Mouse (Mus musculus) intestine, embryonic 15.5 days (tissue): ENCODE results near the gene Lrrc1. TPM values are rescaled to one million over a fixed set of nuclear protein-coding genes. Genes with fewer than 3 reads are reported as not detected.
A peak's percentile ranks its signal among the peaks of the same experiment; 100 is the strongest.

Source experiments
- ATAC-seq: fragments of 200-750 bp; cut with Nextera tagmentation; 2 replicates; pipeline ENCODE4 v1.8.0; 2017; ENCODE audit warnings: moderate TSS enrichment, moderate library complexity
- H3K27ac ChIP-seq: fragments of 300-500 bp; sonication (generic); 2 replicates; pipeline ENCODE4 v1.5.1; 2015; ENCODE audit warnings: mild to moderate bottlenecking, inconsistent platforms
- H3K27me3 ChIP-seq: fragments of 300-500 bp; sonication (generic); replicated peaks from 2 replicates; pipeline ENCODE4 v1.6.1; 2015; ENCODE audit warnings: inconsistent platforms
- H3K36me3 ChIP-seq: fragments of 300-500 bp; sonication (generic); 2 replicates; pipeline ENCODE4 v1.6.1; 2015; ENCODE audit warnings: inconsistent platforms
- H3K4me1 ChIP-seq: fragments of 300-500 bp; sonication (generic); replicated peaks from 2 replicates; pipeline ENCODE4 v1.6.1; 2015; ENCODE audit warnings: inconsistent platforms
- H3K4me2 ChIP-seq: fragments of 300-500 bp; sonication (generic); replicated peaks from 2 replicates; pipeline ENCODE4 v1.6.1; 2015; ENCODE audit warnings: mild to moderate bottlenecking, inconsistent platforms
- H3K4me3 ChIP-seq: fragments of 300-500 bp; sonication (generic); replicated peaks from 2 replicates; pipeline ENCODE4 v1.5.1; 2015; ENCODE audit warnings: inconsistent platforms
- H3K9ac ChIP-seq: fragments of 300-500 bp; sonication (generic); 2 replicates; pipeline ENCODE4 v1.6.1; 2015; ENCODE audit warnings: inconsistent platforms
- H3K9me3 ChIP-seq: fragments of 300-500 bp; sonication (generic); 2 replicates; pipeline ENCODE4 v1.6.1; 2016; ENCODE audit warnings: inconsistent platforms
- WGBS: fragments of 180-500 bp; shearing (Covaris S2); methylation state at CpG from one replicate; pipeline ENCODE4 v1.1.7; 2015; 5-methylcytosine and 5-hydroxymethylcytosine counted together
- polyA plus RNA-seq: library from polyadenylated mRNA; unstranded; fragments of >200 nt; fragmentation: Nextera tagmentation; extraction: Ambion mirVana; gene quantifications from 2 replicates; pipeline ENCODE4 v1.2.1, GENCODE M21; 2015

Lrrc1 gene
- polyA plus RNA-seq, 1 experiment from 2014 or later: 14.1 TPM

DNA sequence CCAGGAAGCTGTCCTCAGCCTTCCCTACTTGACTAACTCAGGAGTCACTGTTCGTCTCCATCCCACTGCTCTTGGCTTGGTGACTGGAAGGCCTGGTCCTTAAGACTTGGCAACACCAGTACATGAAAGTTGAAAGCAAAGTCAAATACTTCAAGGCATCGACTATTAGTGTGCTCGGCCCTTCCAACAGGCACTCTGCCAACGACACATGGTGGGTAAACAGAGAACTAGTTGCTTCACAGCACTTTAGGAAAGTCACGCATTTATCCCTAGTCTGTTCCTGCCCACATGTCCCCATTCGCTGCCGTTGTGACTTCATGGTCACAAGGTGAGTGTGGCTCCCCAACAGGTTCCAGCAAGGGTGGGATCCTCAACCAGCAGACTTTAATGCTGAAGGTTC is 57.2 kb downstream of the Lrrc1 start:
- H3K36me3 ChIP-seq: no peaks in the 10 kb centered on the region
- H3K9ac ChIP-seq: no peak overlapping the region
- no peaks in the 10 kb centered on the region for H3K27me3 ChIP-seq
- H3K4me2 ChIP-seq: no peak overlapping the region
- no peak overlapping the region for H3K27ac ChIP-seq
- no peak overlapping the region for H3K4me3 ChIP-seq
- peaks cover 9% of the 10 kb centered on the region for H3K4me1 ChIP-seq
- no peaks in the 10 kb centered on the region for H3K9me3 ChIP-seq
- 74% methylated on average over 7 of the region's 7 CpGs for WGBS
- no peak for ATAC-seq

- no peak for ATAC-seq
- H3K27ac ChIP-seq: no peak overlapping the region
- H3K9me3 ChIP-seq: no peaks in the 10 kb centered on the region
- no peak overlapping the region for H3K4me2 ChIP-seq
- H3K4me1 ChIP-seq: peaks cover 21% of the 10 kb centered on the region
- H3K9ac ChIP-seq: no peak overlapping the region
- no peaks in the 10 kb centered on the region for H3K36me3 ChIP-seq
- WGBS: 67% methylated on average over 12 of the region's 12 CpGs
- H3K27me3 ChIP-seq: no peaks in the 10 kb centered on the region
- no peak overlapping the region for H3K4me3 ChIP-seq
These were observed 58.8 kb downstream of the Lrrc1 start for GRCm38 (mm10) chr9:77485915-77486314.

DNA sequence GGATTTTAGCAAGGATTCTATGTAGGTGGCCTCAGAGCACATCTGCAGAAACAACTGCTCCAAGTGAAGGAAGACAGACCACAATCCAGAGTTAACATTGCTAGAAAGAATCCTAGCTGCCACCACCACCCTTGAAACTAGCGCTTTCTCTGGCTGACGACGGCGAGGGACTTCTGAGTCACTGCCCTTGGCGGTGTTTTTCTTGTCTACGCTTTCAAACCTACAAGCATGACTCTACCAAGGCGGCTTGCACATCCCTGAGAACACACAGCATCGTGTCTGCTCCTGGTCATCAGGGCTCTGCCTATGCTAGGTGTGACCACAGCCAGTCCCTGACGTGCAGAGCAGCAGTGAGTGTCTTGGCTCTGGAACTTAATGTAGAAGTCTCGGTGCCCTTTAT is 59.9 kb downstream of the Lrrc1 start:
- Histone ChIP-seq H3K36me3 (no peaks in the 10 kb centered on the region), H3K9me3 (no peaks in the 10 kb centered on the region), H3K4me1 (peaks cover 26% of the 10 kb centered on the region), H3K9ac (no peak overlapping the region), H3K4me3 (no peak overlapping the region), H3K27ac (no peak overlapping the region), H3K27me3 (no peaks in the 10 kb centered on the region), H3K4me2 (no peak overlapping the region)
- 89% methylated on average over 10 of the region's 10 CpGs for WGBS
- ATAC-seq: no peak

GRCm38 (mm10) chr9:77483559-77483958 is 61.1 kb downstream of the Lrrc1 start:
- no peak for ATAC-seq
- Histone ChIP-seq H3K9me3 (no peaks in the 10 kb centered on the region), H3K4me1 (peaks cover 26% of the 10 kb centered on the region), H3K9ac (no peak overlapping the region), H3K27me3 (no peaks in the 10 kb centered on the region), H3K4me3 (no peak overlapping the region), H3K27ac (no peak overlapping the region), H3K4me2 (no peak overlapping the region), H3K36me3 (no peaks in the 10 kb centered on the region)
- 85% methylated on average over 3 of the region's 3 CpGs for WGBS

- no peak overlapping the region for H3K27ac ChIP-seq
- no peaks in the 10 kb centered on the region for H3K27me3 ChIP-seq
- no peaks in the 10 kb centered on the region for H3K36me3 ChIP-seq
- H3K9me3 ChIP-seq: no peaks in the 10 kb centered on the region
- no peak overlapping the region for H3K9ac ChIP-seq
- H3K4me3 ChIP-seq: no peak overlapping the region
- WGBS: 61% methylated on average over 5 of the region's 5 CpGs
- no peak overlapping the region for H3K4me2 ChIP-seq
- H3K4me1 ChIP-seq: peaks cover 26% of the 10 kb centered on the region
- peak; percentile 88 for ATAC-seq
These were observed 62.4 kb downstream of the Lrrc1 start for GRCm38 (mm10) chr9:77482281-77482680.

- no peaks in the 10 kb centered on the region for H3K9me3 ChIP-seq
- H3K4me2 ChIP-seq: no peak overlapping the region
- H3K36me3 ChIP-seq: no peaks in the 10 kb centered on the region
- peak; percentile 78 for ATAC-seq
- H3K9ac ChIP-seq: no peak overlapping the region
- H3K4me1 ChIP-seq: peaks cover 26% of the 10 kb centered on the region
- no peaks in the 10 kb centered on the region for H3K27me3 ChIP-seq
- H3K4me3 ChIP-seq: no peak overlapping the region
- no peak overlapping the region for H3K27ac ChIP-seq
- WGBS: 35% methylated on average over 7 of the region's 7 CpGs
These were observed 63.3 kb downstream of the Lrrc1 start for GRCm38 (mm10) chr9:77481380-77481779.

- H3K27ac ChIP-seq: no peak overlapping the region
- WGBS: 48% methylated on average over 9 of the region's 9 CpGs
- no peak for ATAC-seq
- H3K9ac ChIP-seq: no peak overlapping the region
- no peak overlapping the region for H3K4me3 ChIP-seq
- H3K9me3 ChIP-seq: no peaks in the 10 kb centered on the region
- peaks cover 26% of the 10 kb centered on the region for H3K4me1 ChIP-seq
- H3K4me2 ChIP-seq: no peak overlapping the region
- H3K27me3 ChIP-seq: no peaks in the 10 kb centered on the region
- no peaks in the 10 kb centered on the region for H3K36me3 ChIP-seq
These were observed 63.9 kb downstream of the Lrrc1 start for GRCm38 (mm10) chr9:77480574-77481319.

- ATAC-seq: no peak
- Histone ChIP-seq H3K4me2 (no peak overlapping the region), H3K9me3 (no peaks in the 10 kb centered on the region), H3K9ac (no peak overlapping the region), H3K4me1 (peaks cover 26% of the 10 kb centered on the region), H3K27me3 (no peaks in the 10 kb centered on the region), H3K27ac (no peak overlapping the region), H3K4me3 (no peak overlapping the region), H3K36me3 (no peaks in the 10 kb centered on the region)
- WGBS: 84% methylated on average over 7 of the region's 7 CpGs
These were observed 64.7 kb downstream of the Lrrc1 start for GRCm38 (mm10) chr9:77480001-77480400.

- no peak for ATAC-seq
- Histone ChIP-seq H3K27me3 (no peaks in the 10 kb centered on the region), H3K9me3 (no peaks in the 10 kb centered on the region), H3K4me2 (no peak overlapping the region), H3K27ac (no peak overlapping the region), H3K4me1 (peaks cover 26% of the 10 kb centered on the region), H3K9ac (no peak overlapping the region), H3K4me3 (no peak overlapping the region), H3K36me3 (no peaks in the 10 kb centered on the region)
- 64% methylated on average over 10 of the region's 10 CpGs for WGBS
These were observed 66.3 kb downstream of the Lrrc1 start for GRCm38 (mm10) chr9:77478166-77478920.

- H3K9ac ChIP-seq: no peak overlapping the region
- no peaks in the 10 kb centered on the region for H3K27me3 ChIP-seq
- no peak overlapping the region for H3K4me3 ChIP-seq
- 90% methylated on average over 4 of the region's 4 CpGs for WGBS
- no peaks in the 10 kb centered on the region for H3K36me3 ChIP-seq
- H3K27ac ChIP-seq: no peak overlapping the region
- no peak overlapping the region for H3K4me2 ChIP-seq
- ATAC-seq: no peak
- H3K9me3 ChIP-seq: no peaks in the 10 kb centered on the region
- H3K4me1 ChIP-seq: 0 out of 2 replicates have a peak, but pooled peaks cover 6% of the 10 kb centered on the region
These were observed 70.1 kb downstream of the Lrrc1 start for GRCm38 (mm10) chr9:77474535-77474934.

DNA sequence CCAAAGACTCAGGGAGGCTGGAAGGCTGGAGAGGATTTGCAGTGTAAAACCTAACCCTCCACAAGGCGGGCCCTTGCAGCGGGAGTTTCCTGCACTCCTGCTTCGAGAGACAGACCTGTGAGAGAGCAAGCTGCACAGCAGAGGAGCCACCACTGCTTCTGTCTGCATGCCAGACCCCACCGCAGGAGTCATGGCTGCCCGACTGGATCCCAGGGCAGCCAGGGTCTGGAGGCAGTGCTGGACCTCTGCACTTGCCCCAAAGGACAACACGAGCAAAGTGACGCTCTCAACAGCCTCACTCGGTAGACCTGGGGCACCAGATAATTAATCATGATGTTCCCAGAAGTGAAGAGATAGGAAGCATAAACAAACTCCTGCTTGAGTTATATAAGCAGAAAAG is 72.1 kb downstream of the Lrrc1 start:
- Histone ChIP-seq H3K36me3 (peaks cover 6% of the 10 kb centered on the region; the same call in 1 of the 2 replicates), H3K9ac (no peak overlapping the region), H3K4me1 (0 out of 2 replicates have a peak, but pooled peaks cover 6% of the 10 kb centered on the region), H3K27ac (no peak overlapping the region), H3K4me2 (no peak overlapping the region), H3K9me3 (no peaks in the 10 kb centered on the region), H3K4me3 (no peak overlapping the region), H3K27me3 (no peaks in the 10 kb centered on the region)
- no peak for ATAC-seq
- WGBS: 37% methylated on average over 8 of the region's 8 CpGs

DNA sequence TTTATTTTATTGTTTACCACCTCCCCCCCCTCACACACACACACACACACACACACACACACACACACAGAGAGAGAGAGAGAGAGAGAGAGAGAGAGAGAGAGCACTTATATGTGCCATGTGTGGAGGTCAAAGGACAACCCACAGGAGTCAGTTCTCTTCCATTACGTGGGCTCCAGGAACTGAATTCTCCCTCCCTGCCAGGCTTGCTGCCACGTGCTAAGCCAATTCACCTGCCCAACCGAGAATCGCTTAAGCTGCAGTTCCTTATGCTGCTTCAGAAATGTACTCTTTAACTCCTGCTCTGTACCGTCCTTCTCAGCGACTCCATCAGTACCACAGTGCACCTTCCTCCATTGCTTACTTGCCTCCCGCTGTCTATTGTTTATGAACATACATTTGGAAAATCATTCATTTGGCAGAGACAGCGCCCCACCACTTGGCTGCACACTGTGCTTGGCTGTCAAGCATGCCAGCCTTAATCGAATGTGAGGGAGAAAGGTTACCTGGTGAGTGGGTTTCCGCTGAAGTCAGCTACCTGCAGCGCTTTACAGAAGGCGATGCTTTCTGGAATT is 72.9 kb downstream of the Lrrc1 start:
- Histone ChIP-seq H3K36me3 (peaks cover 6% of the 10 kb centered on the region; the same call in 1 of the 2 replicates), H3K27ac (no peak overlapping the region), H3K9me3 (no peaks in the 10 kb centered on the region), H3K4me1 (0 out of 2 replicates have a peak, but pooled peaks cover 6% of the 10 kb centered on the region), H3K27me3 (no peaks in the 10 kb centered on the region), H3K9ac (no peak overlapping the region), H3K4me3 (no peak overlapping the region), H3K4me2 (no peak overlapping the region)
- 81% methylated on average over 12 of the region's 12 CpGs for WGBS
- ATAC-seq: no peak
